Mouse (Mus musculus): ENCODE measurements around the gene Enox1.
"Not testable (repeated sequence)": the region's sequence is repeated elsewhere in the genome, so short reads cannot be mapped to it uniquely, and the experiment has no call there.

GRCm38 (mm10) chr14:77539563-77539962, 383.0 kb downstream of the Enox1 start:
- TF ChIP-seq CTCF (IDR thresholded peaks at IDR 0.05; ENCODE audit: low read depth, low read length); POLR2A (IDR thresholded peaks at IDR 0.05; ENCODE audit: insufficient read depth, low read length): not testable (repeated sequence)

Measured in ES-Bruce4 (cell line).